Mouse (Mus musculus) ovary, postnatal 10 days (tissue): Measurements from ENCODE around the gene Bmf.

Experiments used
- DNase-seq: peaks from one replicate; pipeline ENCODE4 v3.0.0; 2022; ENCODE audit warnings: low spot score

Gene Bmf

DNA sequence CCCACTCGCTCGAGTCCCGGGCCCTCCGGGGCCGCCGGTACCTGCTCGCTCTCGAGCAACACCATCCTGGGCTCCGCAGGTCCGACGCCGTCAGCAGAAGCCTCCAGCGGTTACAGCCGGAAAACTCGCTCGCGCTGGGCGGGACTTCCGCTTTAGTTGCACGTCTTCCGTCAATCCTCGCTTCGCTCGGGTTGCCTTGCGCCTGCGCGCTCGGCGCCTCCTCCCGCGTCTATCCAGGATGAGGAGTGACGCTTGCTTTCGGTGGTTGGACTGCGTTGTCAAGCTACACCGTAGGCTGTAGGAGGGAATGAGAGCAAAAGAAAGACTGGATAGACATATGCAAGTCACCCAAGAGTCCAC is 70.0 kb downstream of the Bmf start, which contains the start of gene Srp14:
Gene Srp14 (minus strand): TSS at position 162 of the 360 bp plus-strand sequence.
- DNase-seq: peak; percentile 72

DNA sequence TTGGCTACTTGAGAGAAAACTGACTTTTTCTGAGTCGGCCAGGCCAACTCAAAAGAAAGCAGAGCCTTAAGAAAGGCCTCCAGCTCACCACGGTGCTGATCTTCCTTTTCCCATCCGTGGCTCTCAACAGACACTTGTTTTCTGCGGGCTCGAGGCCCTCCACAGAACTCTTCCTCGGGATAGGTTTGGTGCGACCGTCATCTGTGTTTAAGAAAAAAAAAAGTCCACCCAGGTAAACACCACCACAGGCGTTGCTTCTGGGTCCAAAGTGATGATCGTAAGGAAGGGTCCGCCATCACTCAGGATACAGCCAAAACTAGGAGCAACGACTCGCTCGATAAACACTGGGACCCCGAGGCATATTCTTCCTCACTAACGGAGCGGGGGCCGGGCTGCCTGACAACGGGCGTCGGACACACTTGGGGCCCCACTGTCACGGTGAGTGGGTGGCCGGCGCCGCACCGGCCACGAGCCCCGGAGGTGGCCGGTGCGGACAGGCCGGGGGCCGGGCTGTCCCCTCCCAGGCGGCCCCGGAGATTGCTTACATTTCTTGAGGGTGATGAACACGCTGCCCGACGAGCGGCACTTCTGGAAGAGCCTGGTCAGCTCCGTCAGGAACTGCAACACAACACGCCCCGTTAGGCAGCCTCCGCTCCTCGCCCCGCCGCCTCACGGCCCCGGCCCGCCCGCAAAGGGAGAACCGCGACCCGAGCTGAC is 70.5 kb downstream of the Bmf start:
- DNase-seq: no peak
